Mouse (Mus musculus) neural tube, embryonic 15.5 days (tissue): ENCODE data around the gene Nkx2-1. TPM values are rescaled to one million over a fixed set of nuclear protein-coding genes. Genes with fewer than 3 reads are reported as not detected.

Experiments
- ATAC-seq: fragments of 200-750 bp; cut with Nextera tagmentation; 2 replicates; pipeline ENCODE4 v1.8.0; 2017; ENCODE audit warnings: mild to moderate bottlenecking, moderate TSS enrichment, moderate library complexity; ENCODE audit not compliant: low FRiP score
- H3K27ac ChIP-seq: fragments of 300-500 bp; sonication (generic); replicated peaks from 2 replicates; pipeline ENCODE4 v1.5.1; 2015; ENCODE audit warnings: mild to moderate bottlenecking, inconsistent platforms
- H3K27me3 ChIP-seq: fragments of 300-500 bp; sonication (generic); replicated peaks from 2 replicates; pipeline ENCODE4 v1.6.1; 2015; ENCODE audit warnings: inconsistent platforms
- H3K36me3 ChIP-seq: fragments of 300-500 bp; sonication (generic); 2 replicates; pipeline ENCODE4 v1.6.1; 2015; ENCODE audit warnings: inconsistent platforms
- H3K4me1 ChIP-seq: fragments of 300-500 bp; sonication (generic); 2 replicates; pipeline ENCODE4 v1.6.1; 2015; ENCODE audit warnings: inconsistent platforms
- H3K4me2 ChIP-seq: fragments of 300-500 bp; sonication (generic); 2 replicates; pipeline ENCODE4 v1.6.1; 2015; ENCODE audit warnings: inconsistent platforms, mild to moderate bottlenecking, moderate library complexity
- H3K4me3 ChIP-seq: fragments of 300-500 bp; sonication (generic); replicated peaks from 2 replicates; pipeline ENCODE4 v1.5.1; 2015; ENCODE audit warnings: mild to moderate bottlenecking, inconsistent platforms
- H3K9ac ChIP-seq: fragments of 300-500 bp; sonication (generic); replicated peaks from 2 replicates; pipeline ENCODE4 v1.6.1; 2015; ENCODE audit warnings: mild to moderate bottlenecking, inconsistent platforms
- H3K9me3 ChIP-seq: fragments of 300-500 bp; sonication (generic); replicated peaks from 2 replicates; pipeline ENCODE4 v1.6.1; 2016; ENCODE audit warnings: inconsistent platforms
- WGBS: fragments of 180-500 bp; shearing (Covaris S2); methylation state at CpG from one replicate; pipeline ENCODE4 v1.1.7; 2015; ENCODE audit warnings: mixed read lengths; 5-methylcytosine and 5-hydroxymethylcytosine counted together
- polyA plus RNA-seq: library from polyadenylated mRNA; unstranded; fragments of >200 nt; fragmentation: Nextera tagmentation; extraction: Ambion mirVana; gene quantifications from 2 replicates; pipeline ENCODE4 v1.2.1, GENCODE M21; 2015

Gene Nkx2-1
- polyA plus RNA-seq, 1 experiment from 2014 or later = not detected

- no peak overlapping the region for H3K4me3 ChIP-seq
- H3K4me2 ChIP-seq = no peak overlapping the region
Observed at GRCm38 (mm10) chr12:56520396-56521105, 16.2 kb downstream of the Nkx2-1 start.

DNA sequence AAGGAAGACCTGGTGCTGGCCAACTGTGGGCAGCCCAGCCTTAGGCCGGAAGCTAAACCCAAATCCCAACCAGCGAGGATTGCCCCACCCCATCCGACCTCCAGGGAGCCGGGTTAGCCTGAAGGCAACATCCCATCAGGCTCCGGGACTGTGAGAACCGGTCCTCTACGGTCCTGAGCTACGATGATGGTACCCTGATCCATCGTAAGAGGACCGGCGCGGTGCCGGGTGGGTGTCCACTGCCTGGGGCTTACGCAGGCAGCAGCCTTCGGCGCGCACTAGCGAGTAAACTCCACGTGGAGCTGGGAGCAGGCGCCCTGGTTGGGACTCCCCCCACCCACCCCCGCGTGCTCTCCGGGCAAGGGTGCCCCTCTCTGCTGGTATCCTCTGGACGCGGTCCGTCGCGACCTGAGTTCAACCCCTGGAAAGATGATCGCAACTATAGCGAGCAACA, 16.9 kb downstream of the Nkx2-1 start:
- no peak overlapping the region for H3K4me2 ChIP-seq
- no peak overlapping the region for H3K4me3 ChIP-seq
- peaks cover 90% of the 10 kb centered on the region for H3K27me3 ChIP-seq
- under 1% methylated on average over 30 of the region's 30 CpGs for WGBS
- no peaks in the 10 kb centered on the region for H3K36me3 ChIP-seq
- no peak overlapping the region for H3K27ac ChIP-seq
- 0 out of 2 replicates have a peak, but pooled peaks cover 4% of the 10 kb centered on the region for H3K4me1 ChIP-seq
- H3K9ac ChIP-seq = no peak overlapping the region
- ATAC-seq = no peak
- H3K9me3 ChIP-seq = no peaks in the 10 kb centered on the region

More at GRCm38 (mm10) chr12:56520396-56521105, 16.2 kb downstream of the Nkx2-1 start:
- Histone ChIP-seq H3K36me3 (no peaks in the 10 kb centered on the region), H3K4me1 (0 out of 2 replicates have a peak, but pooled peaks cover 4% of the 10 kb centered on the region), H3K9ac (no peak overlapping the region), H3K27me3 (peaks cover 87% of the 10 kb centered on the region), H3K9me3 (no peaks in the 10 kb centered on the region), H3K27ac (no peak overlapping the region)
- WGBS = under 1% methylated on average over 22 of the region's 22 CpGs
- ATAC-seq = no peak

GRCm38 (mm10) chr12:56519071-56519737, 17.5 kb downstream of the Nkx2-1 start:
- H3K4me3 ChIP-seq = no peak overlapping the region
- peaks cover 90% of the 10 kb centered on the region for H3K27me3 ChIP-seq
- WGBS = 16% methylated on average over 13 of the region's 13 CpGs
- H3K9ac ChIP-seq = no peak overlapping the region
- H3K4me1 ChIP-seq = 0 out of 2 replicates have a peak, but pooled peaks cover 4% of the 10 kb centered on the region
- H3K9me3 ChIP-seq = no peaks in the 10 kb centered on the region
- H3K4me2 ChIP-seq = no peak overlapping the region
- ATAC-seq = no peak
- no peaks in the 10 kb centered on the region for H3K36me3 ChIP-seq
- no peak overlapping the region for H3K27ac ChIP-seq

DNA sequence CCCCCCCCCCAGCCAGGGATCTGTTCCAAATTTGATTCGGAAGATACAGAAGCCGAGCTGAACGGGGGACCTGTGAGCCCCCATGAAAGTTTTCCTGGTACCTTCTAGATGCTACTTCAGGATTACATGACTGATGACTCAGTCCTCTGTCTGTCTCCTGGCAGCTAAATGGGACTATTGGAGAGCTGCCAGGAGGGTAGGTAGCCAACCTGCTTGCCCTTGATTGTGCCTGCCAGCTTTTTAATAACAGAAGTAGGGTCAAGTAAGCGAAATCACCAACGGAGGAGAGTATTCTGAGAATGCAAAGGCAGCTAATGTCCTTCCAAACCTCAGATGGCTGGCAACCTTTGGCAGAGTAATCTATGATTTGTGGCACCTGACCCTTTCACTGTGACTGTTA, 18.5 kb downstream of the Nkx2-1 start:
- ATAC-seq = no peak
- Histone ChIP-seq H3K4me2 (no peak overlapping the region), H3K27ac (no peak overlapping the region), H3K9ac (no peak overlapping the region), H3K9me3 (no peaks in the 10 kb centered on the region), H3K36me3 (no peaks in the 10 kb centered on the region), H3K4me1 (0 out of 2 replicates have a peak, but pooled peaks cover 4% of the 10 kb centered on the region), H3K27me3 (peaks cover 90% of the 10 kb centered on the region), H3K4me3 (no peak overlapping the region)
- WGBS = 59% methylated on average over 5 of the region's 5 CpGs

GRCm38 (mm10) chr12:56514831-56515230, 21.9 kb downstream of the Nkx2-1 start:
- Histone ChIP-seq H3K36me3 (no peaks in the 10 kb centered on the region), H3K4me3 (no peak overlapping the region), H3K4me2 (no peak overlapping the region), H3K9ac (no peak overlapping the region), H3K9me3 (no peaks in the 10 kb centered on the region), H3K27ac (no peak overlapping the region), H3K4me1 (0 out of 2 replicates have a peak, but pooled peaks cover 2% of the 10 kb centered on the region), H3K27me3 (peaks cover 84% of the 10 kb centered on the region)
- 93% methylated on average over 5 of the region's 5 CpGs for WGBS
- ATAC-seq = no peak

- H3K27ac ChIP-seq = no peak overlapping the region
- H3K4me3 ChIP-seq = no peak overlapping the region
- H3K4me2 ChIP-seq = no peak overlapping the region
- no peak for ATAC-seq
- H3K9me3 ChIP-seq = no peaks in the 10 kb centered on the region
- H3K36me3 ChIP-seq = no peaks in the 10 kb centered on the region
- no peaks in the 10 kb centered on the region for H3K4me1 ChIP-seq
- WGBS = 22% methylated on average over 8 of the region's 8 CpGs
- H3K27me3 ChIP-seq = peaks cover 85% of the 10 kb centered on the region
- no peak overlapping the region for H3K9ac ChIP-seq
Observed at GRCm38 (mm10) chr12:56508413-56508812, 28.3 kb downstream of the Nkx2-1 start.

- no peak overlapping the region for H3K4me3 ChIP-seq
- H3K36me3 ChIP-seq = no peaks in the 10 kb centered on the region
- H3K9me3 ChIP-seq = no peaks in the 10 kb centered on the region
- peaks cover 68% of the 10 kb centered on the region for H3K27me3 ChIP-seq
- H3K4me1 ChIP-seq = no peaks in the 10 kb centered on the region
- H3K9ac ChIP-seq = no peak overlapping the region
- WGBS = 63% methylated on average over 3 of the region's 3 CpGs
- no peak overlapping the region for H3K4me2 ChIP-seq
- no peak overlapping the region for H3K27ac ChIP-seq
- ATAC-seq = no peak
Observed at GRCm38 (mm10) chr12:56487046-56487445, 49.7 kb downstream of the Nkx2-1 start.

DNA sequence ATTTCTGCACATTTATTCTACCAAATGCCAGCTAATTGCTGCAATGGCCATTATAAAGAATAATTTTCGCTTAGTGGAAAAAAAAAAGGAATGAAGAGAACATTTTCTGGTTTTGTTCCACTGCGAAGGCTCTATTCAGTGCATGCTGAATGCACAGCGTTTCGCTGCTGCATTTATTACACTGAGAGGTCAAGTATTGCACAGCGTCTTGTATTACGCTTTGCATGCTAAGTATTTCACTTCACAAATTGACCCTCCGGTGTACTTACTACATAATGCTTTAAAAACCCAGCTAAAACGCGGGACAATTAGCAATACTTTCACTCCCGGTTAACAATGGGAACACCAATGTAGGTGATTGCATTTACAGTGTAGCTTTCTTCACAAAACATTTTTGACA, 54.1 kb downstream of the Nkx2-1 start:
- H3K27me3 ChIP-seq = peaks cover 81% of the 10 kb centered on the region
- H3K36me3 ChIP-seq = no peaks in the 10 kb centered on the region
- WGBS = 52% methylated on average over 10 of the region's 10 CpGs
- no peaks in the 10 kb centered on the region for H3K4me1 ChIP-seq
- H3K9ac ChIP-seq = no peak overlapping the region
- no peak overlapping the region for H3K4me3 ChIP-seq
- H3K27ac ChIP-seq = no peak overlapping the region
- H3K9me3 ChIP-seq = no peaks in the 10 kb centered on the region
- ATAC-seq = no peak
- H3K4me2 ChIP-seq = no peak overlapping the region

Other genes starting within 250 kb of the Nkx2-1 start
- gene Mbip, start 191.0 kb downstream of the Nkx2-1 start, polyA plus RNA-seq = 41.8 and 43.1 TPM in 2 replicates
- gene Nkx2-9, start 76.4 kb upstream of the Nkx2-1 start, polyA plus RNA-seq = 0.12 and 0.14 TPM in 2 replicates
- gene Pax9, start 154.9 kb upstream of the Nkx2-1 start, polyA plus RNA-seq = 0.35 and 3.5 TPM in 2 replicates